Mouse (Mus musculus) megakaryocyte, embryonic 14.5 days (primary cell): ENCODE results near the gene Pmpca.

Experiments used
- FLI1 ChIP-seq: IDR thresholded peaks from 2 replicates; pipeline ENCODE4 v1.6.1; 2012; ENCODE audit warnings: low read length, inconsistent platforms, mixed read lengths
- GATA1 ChIP-seq: IDR thresholded peaks from 3 replicates; pipeline ENCODE4 v1.6.1; 2012; ENCODE audit warnings: mixed read lengths, low read length, inconsistent platforms, borderline replicate concordance

DNA sequence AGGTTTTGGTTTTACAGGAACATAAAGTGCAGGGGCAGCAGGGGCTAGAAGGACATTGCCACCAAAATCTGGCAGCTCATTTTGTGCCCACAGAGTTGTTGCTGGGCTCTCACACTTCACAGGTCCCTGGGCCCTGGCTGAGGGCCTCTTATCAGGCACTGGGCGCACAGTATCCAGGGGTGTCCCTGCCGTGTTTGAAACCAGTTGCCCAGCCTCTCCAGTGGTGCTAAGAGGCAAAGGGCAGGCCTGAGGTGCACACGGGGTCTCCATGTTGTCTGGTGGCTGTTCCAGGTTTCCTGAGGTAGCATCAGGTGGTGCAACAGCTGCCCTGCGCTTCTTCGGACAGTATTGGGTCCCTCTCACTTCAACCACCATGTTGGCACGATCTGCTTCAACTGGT is 50.5 kb downstream of the Pmpca start:
- no peak for TF ChIP-seq GATA1
- TF ChIP-seq FLI1: no peak
